Mouse (Mus musculus) embryonic facial prominence, embryonic 12.5 days (tissue): ENCODE data around the gene Mterf2. TPM values are rescaled to one million over a fixed set of nuclear protein-coding genes. Genes with fewer than 3 reads are reported as not detected.

Experiments used
- ATAC-seq: fragments of 200-750 bp; cut with Nextera tagmentation; 2 replicates; pipeline ENCODE4 v1.8.0; 2017; ENCODE audit not compliant: insufficient number of reproducible peaks, insufficient read depth, low FRiP score, low TSS enrichment
- H3K27ac ChIP-seq: fragments of 300-500 bp; sonication (generic); 2 replicates; pipeline ENCODE4 v1.5.1; 2016; ENCODE audit warnings: mild to moderate bottlenecking
- H3K27me3 ChIP-seq: fragments of 300-500 bp; sonication (generic); 2 replicates; pipeline ENCODE4 v1.6.1; 2016; ENCODE audit warnings: mild to moderate bottlenecking, moderate library complexity
- H3K36me3 ChIP-seq: fragments of 300-500 bp; sonication (generic); 2 replicates; pipeline ENCODE4 v1.6.1; 2016; ENCODE audit warnings: mild to moderate bottlenecking
- H3K4me1 ChIP-seq: fragments of 300-500 bp; sonication (generic); 2 replicates; pipeline ENCODE4 v1.6.1; 2016
- H3K4me2 ChIP-seq: fragments of 300-500 bp; sonication (generic); replicated peaks from 2 replicates; pipeline ENCODE4 v1.6.1; 2016; ENCODE audit warnings: mild to moderate bottlenecking, moderate library complexity
- H3K4me3 ChIP-seq: fragments of 300-500 bp; sonication (generic); 2 replicates; pipeline ENCODE4 v1.5.1; 2016; ENCODE audit warnings: mild to moderate bottlenecking
- H3K9ac ChIP-seq: fragments of 300-500 bp; sonication (generic); 2 replicates; pipeline ENCODE4 v1.6.1; 2016; ENCODE audit warnings: mild to moderate bottlenecking, moderate library complexity
- H3K9me3 ChIP-seq: fragments of 300-500 bp; sonication (generic); 2 replicates; pipeline ENCODE4 v1.6.1; 2016; ENCODE audit warnings: mild to moderate bottlenecking, moderate library complexity
- WGBS: fragments of 180-500 bp; shearing (Covaris S2); methylation state at CpG from one replicate; pipeline ENCODE4 v1.1.7; 2016; 5-methylcytosine and 5-hydroxymethylcytosine counted together
- polyA plus RNA-seq: library from polyadenylated mRNA; unstranded; fragments of >200 nt; fragmentation: Nextera tagmentation; extraction: Ambion mirVana; gene quantifications from 2 replicates; pipeline ENCODE4 v1.2.1, GENCODE M21; 2016

The Mterf2 gene
- polyA plus RNA-seq, 1 experiment from 2014 or later = 28.9 TPM

- Histone ChIP-seq H3K4me3 (no peak overlapping the region), H3K4me2 (no peak overlapping the region), H3K9ac (no peak overlapping the region), H3K4me1 (no peaks in the 10 kb centered on the region), H3K9me3 (no peaks in the 10 kb centered on the region), H3K27ac (no peak overlapping the region), H3K27me3 (no peaks in the 10 kb centered on the region), H3K36me3 (peaks cover 7% of the 10 kb centered on the region; the same call in 1 of the 2 replicates)
- no peak for ATAC-seq
- WGBS = 84% methylated on average over 6 of the region's 6 CpGs
Observed at GRCm38 (mm10) chr10:85136573-85136972, 8.7 kb upstream of the Mterf2 start.

DNA sequence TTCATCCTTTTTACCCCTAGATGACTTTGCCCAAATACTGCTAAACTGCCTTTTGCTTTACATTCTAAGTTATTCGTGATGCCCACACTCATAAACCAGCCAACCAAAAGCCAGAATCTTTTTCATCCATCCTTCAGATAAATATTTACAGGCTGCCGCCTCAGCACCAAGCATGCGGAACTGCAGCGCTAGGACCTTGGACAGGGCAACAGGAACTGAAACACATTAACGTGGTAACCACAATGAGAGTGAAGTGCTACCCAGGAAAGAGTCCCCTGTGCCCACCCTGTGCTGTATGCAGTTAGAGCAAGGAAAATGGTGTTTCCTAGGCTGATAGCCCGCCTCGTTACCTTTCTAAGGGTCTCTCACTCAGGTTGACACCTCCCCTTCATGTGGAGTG, 626 bp upstream of the Mterf2 start:
- Histone ChIP-seq H3K4me1 (peaks cover 11% of the 10 kb centered on the region), H3K27ac (peak overlapping the region; percentile 9; the same call in 1 of the 2 replicates), H3K9ac (peak overlapping the region; percentile 53), H3K36me3 (peaks cover 21% of the 10 kb centered on the region), H3K4me2 (peak overlapping the region; percentile 70), H3K4me3 (peak overlapping the region; percentile 59), H3K27me3 (no peaks in the 10 kb centered on the region), H3K9me3 (no peaks in the 10 kb centered on the region)
- ATAC-seq = 0 out of 2 replicates have a peak, but pooled peaks have one; percentile 1
- WGBS = 22% methylated on average over 7 of the region's 7 CpGs

- no peak overlapping the region for H3K9ac ChIP-seq
- H3K4me2 ChIP-seq = no peak overlapping the region
- 88% methylated on average over 13 of the region's 13 CpGs for WGBS
- H3K36me3 ChIP-seq = peaks cover 37% of the 10 kb centered on the region
- no peak overlapping the region for H3K27ac ChIP-seq
- H3K4me1 ChIP-seq = peaks cover 11% of the 10 kb centered on the region
- ATAC-seq = no peak
- no peaks in the 10 kb centered on the region for H3K27me3 ChIP-seq
- no peak overlapping the region for H3K4me3 ChIP-seq
- no peaks in the 10 kb centered on the region for H3K9me3 ChIP-seq
Observed at GRCm38 (mm10) chr10:85125184-85125583, 2.6 kb downstream of the Mterf2 start.

DNA sequence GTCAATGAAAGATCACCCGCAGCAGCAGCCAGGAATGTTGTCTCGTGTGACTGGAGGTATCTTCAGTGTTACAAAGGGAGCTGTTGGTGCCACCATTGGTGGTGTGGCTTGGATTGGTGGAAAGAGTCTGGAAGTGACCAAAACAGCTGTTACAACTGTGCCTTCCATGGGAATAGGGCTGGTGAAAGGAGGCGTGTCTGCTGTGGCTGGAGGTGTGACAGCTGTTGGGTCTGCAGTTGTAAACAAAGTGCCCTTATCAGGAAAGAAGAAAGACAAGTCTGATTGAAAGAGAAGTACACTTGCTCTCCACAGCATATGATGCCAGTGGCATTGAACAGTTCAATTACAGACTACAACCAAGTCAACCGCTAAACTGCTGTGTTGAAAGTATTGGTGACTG, 13.4 kb downstream of the Mterf2 start:
- H3K27ac ChIP-seq = no peak overlapping the region
- no peak overlapping the region for H3K4me2 ChIP-seq
- no peak overlapping the region for H3K4me3 ChIP-seq
- H3K9ac ChIP-seq = no peak overlapping the region
- WGBS = 85% methylated on average over 4 of the region's 4 CpGs
- H3K9me3 ChIP-seq = no peaks in the 10 kb centered on the region
- no peaks in the 10 kb centered on the region for H3K27me3 ChIP-seq
- H3K36me3 ChIP-seq = peaks cover 25% of the 10 kb centered on the region
- no peak for ATAC-seq
- H3K4me1 ChIP-seq = no peaks in the 10 kb centered on the region

GRCm38 (mm10) chr10:85103085-85103885, 24.5 kb downstream of the Mterf2 start:
- WGBS = under 1% methylated on average over 34 of the region's 34 CpGs
- H3K9ac ChIP-seq = peak overlapping the region; percentile 79
- no peaks in the 10 kb centered on the region for H3K9me3 ChIP-seq
- ATAC-seq = no peak; the same call in none of the 2 replicates
- H3K36me3 ChIP-seq = no peaks in the 10 kb centered on the region
- H3K4me1 ChIP-seq = peaks cover 17% of the 10 kb centered on the region
- H3K27me3 ChIP-seq = no peaks in the 10 kb centered on the region
- H3K4me3 ChIP-seq = peak overlapping the region; percentile 73
- peak overlapping the region; percentile 83 for H3K4me2 ChIP-seq
- H3K27ac ChIP-seq = peak overlapping the region; percentile 78

DNA sequence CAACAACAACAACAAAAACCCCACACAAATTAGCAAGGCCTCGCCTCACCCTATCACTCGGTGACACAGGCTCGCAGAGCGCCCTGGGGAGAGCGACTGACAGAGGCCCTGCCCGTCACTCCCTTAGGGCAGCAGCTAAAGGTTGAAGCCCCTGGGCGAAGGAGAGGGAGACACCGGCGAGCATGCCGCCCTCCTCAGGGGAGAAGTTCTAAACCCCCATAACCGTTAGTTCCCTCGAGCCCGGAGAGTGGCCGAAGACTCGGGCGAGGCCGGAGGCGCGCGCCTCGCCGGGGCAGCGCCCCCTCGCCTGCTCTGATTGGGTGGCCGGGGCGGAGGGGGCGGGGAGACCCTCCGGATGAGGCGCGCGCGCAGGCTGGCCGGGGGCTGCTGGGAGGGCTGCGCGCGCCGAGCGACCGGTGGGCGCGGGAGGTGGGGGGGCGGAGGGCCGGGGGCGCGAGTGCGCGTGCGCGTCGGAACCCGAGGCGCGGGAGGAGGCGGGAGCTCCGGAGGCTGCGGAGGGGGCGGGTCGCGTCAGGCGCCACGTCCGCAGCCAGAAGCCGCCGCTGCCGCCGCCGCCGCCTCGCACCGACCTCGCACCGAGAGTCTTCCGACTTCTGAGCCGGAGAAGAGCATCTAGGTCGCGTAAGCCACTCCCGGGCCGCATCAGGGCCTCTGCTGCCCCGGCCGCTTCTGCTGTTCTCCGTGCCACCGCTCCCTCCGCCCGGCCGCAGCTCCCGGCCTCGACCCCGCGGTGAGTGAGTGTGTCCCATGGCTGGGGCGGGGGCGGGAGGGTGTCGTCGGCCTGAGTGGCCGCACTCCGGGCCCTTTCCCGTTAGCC, 25.4 kb downstream of the Mterf2 start, which contains the start of the genes Fhl4 and Tmem263:
Fhl4 (minus strand) TSS at position 249 of the 838 bp plus-strand sequence.
Tmem263 (plus strand) TSS at position 381 of the 838 bp plus-strand sequence.
- Histone ChIP-seq H3K9ac (peak within 1 kb of the TSS; percentile 79), H3K27me3 (no peaks in the 10 kb centered on the region), H3K36me3 (no peaks in the 10 kb centered on the region), H3K4me2 (peak within 1 kb of the TSS; percentile 83), H3K27ac (peak within 1 kb of the TSS; percentile 80), H3K4me3 (peak within 1 kb of the TSS; percentile 73), H3K9me3 (no peaks in the 10 kb centered on the region), H3K4me1 (peaks cover 17% of the 10 kb centered on the region)
- under 1% methylated on average over 63 of the region's 96 CpGs for WGBS
- ATAC-seq = peak; percentile 92

GRCm38 (mm10) chr10:85101841-85102240, 26.0 kb downstream of the Mterf2 start:
- Histone ChIP-seq H3K9me3 (no peaks in the 10 kb centered on the region), H3K4me2 (peak overlapping the region; percentile 83), H3K27me3 (no peaks in the 10 kb centered on the region), H3K9ac (peak overlapping the region; percentile 79), H3K36me3 (no peaks in the 10 kb centered on the region), H3K27ac (peak overlapping the region; percentile 80), H3K4me3 (peak overlapping the region; percentile 73), H3K4me1 (peaks cover 17% of the 10 kb centered on the region)
- ATAC-seq = peak; percentile 25; the same call in 1 of the 2 replicates
- WGBS = under 1% methylated on average over 10 of the region's 10 CpGs

DNA sequence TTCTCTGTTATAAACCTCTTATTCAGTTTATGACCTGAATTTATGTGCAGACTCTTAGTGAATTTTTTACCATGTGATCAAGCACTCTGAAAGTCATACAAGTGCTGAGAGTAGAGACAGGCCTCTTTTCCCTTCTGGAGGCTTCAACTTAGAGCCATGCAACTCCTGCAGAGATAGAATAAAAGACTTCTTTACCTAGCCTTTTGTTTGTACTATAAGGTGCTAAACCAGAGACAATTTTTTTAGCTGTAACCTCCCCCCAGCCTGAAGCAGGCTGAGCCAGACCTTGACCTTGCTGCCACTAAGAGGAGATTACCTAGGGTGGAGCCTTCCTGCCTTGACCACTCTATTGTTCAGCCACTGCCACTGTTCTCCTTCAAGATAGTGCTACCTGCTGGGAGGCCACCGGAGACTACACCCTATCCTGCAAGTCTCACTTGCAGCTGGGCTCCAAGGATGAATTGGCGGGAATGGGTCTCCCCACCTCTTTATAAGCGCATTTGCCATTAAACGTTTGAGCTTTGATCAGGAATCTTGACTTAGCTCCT, 56.1 kb downstream of the Mterf2 start:
- Histone ChIP-seq H3K9ac (no peak overlapping the region), H3K4me1 (no peaks in the 10 kb centered on the region), H3K9me3 (no peaks in the 10 kb centered on the region), H3K36me3 (no peaks in the 10 kb centered on the region), H3K27me3 (no peaks in the 10 kb centered on the region), H3K27ac (no peak overlapping the region), H3K4me2 (no peak overlapping the region), H3K4me3 (no peak overlapping the region)
- no peak for ATAC-seq
- WGBS = 55% methylated on average over 4 of the region's 4 CpGs

Other genes starting within 250 kb of the Mterf2 start
- 30.4 and 32.6 TPM in 2 replicates for gene Ric8b, start 210.4 kb downstream of the Mterf2 start, polyA plus RNA-seq
- gene Fhl4, start 25.5 kb downstream of the Mterf2 start, polyA plus RNA-seq = 0.88 and 1.6 TPM in 2 replicates
- 103 and 109 TPM in 2 replicates for gene Tmem263, start 25.4 kb downstream of the Mterf2 start, polyA plus RNA-seq
- gene Cry1, start 57.0 kb upstream of the Mterf2 start, polyA plus RNA-seq = 37.8 and 38.4 TPM in 2 replicates